ENCODE assay signal across 14 mouse cellular contexts in genomic region chr3:87500088-87501055, GRCm38 (mm10). TPM values are rescaled to one million over a fixed set of nuclear protein-coding genes. Genes with fewer than 3 reads are reported as not detected.
DNase-seq lines count a peak whose midpoint lies in the region; ATAC-seq and TF ChIP-seq lines count a peak whose summit lies in the region.
"Had no signal": no experiment of that assay in that cellular context is flagged by ENCODE, and none has a peak within 500 bp of the region (broad histone marks: within the 10 kb centered on the region; RNA-seq: fewer than 3 reads in every experiment).

No protein-coding gene starts in this region.

- no peaks in the 10 kb centered on the region for H3K9me3 ChIP-seq in hindbrain, embryonic 12.5 days (replicated peaks)
- no peaks in the 10 kb centered on the region for H3K9me3 ChIP-seq in hindbrain, embryonic 11.5 days (ENCODE audit: control insufficient read depth, low read length)
- H3K9me3 ChIP-seq in forebrain, embryonic 13.5 days (replicated peaks) = no peaks in the 10 kb centered on the region
- H3K9me3 ChIP-seq: hindbrain, embryonic 10.5 days had no signal

- 0 out of 2 replicates have a peak overlapping the region, but pooled peaks have one; percentile 18 for H3K9ac ChIP-seq in hindbrain, embryonic 12.5 days
- H3K9ac ChIP-seq in hindbrain, embryonic 11.5 days (ENCODE audit: low read depth, low read length) = no peak overlapping the region
- no peak overlapping the region for H3K9ac ChIP-seq in forebrain, embryonic 13.5 days

- no peak overlapping the region for H3K27ac ChIP-seq in hindbrain, embryonic 12.5 days
- H3K27ac ChIP-seq in hindbrain, embryonic 11.5 days (ENCODE audit: low read depth, low read length) = no peak overlapping the region
- no peak overlapping the region for H3K27ac ChIP-seq in kidney, adult 2 months (ENCODE audit: insufficient read depth, low read depth, low read length)
- no peak overlapping the region for H3K27ac ChIP-seq in forebrain, embryonic 13.5 days
- H3K27ac ChIP-seq: hindbrain, embryonic 10.5 days had no signal

- no peak for TF ChIP-seq CTCF in kidney, adult 2 months (conservative IDR thresholded peaks at IDR 0.05; ENCODE audit: insufficient read depth, insufficient read length, low read depth, low read length)

- TF ChIP-seq POLR2A in kidney, adult 2 months (IDR thresholded peaks at IDR 0.05; ENCODE audit: low read depth, low read length) = no peak

- WGBS in hindbrain, embryonic 12.5 days = 81% methylated on average over 24 of the region's 24 CpGs
- 82% methylated on average over 24 of the region's 24 CpGs for WGBS in hindbrain, embryonic 11.5 days
- WGBS in kidney, adult 2 months = 71% methylated on average over 24 of the region's 24 CpGs
- 84% methylated on average over 24 of the region's 24 CpGs for WGBS in forebrain, embryonic 13.5 days

- H3K4me3 ChIP-seq in hindbrain, embryonic 12.5 days = no peak overlapping the region
- H3K4me3 ChIP-seq in hindbrain, embryonic 11.5 days (ENCODE audit: low read depth, low read length) = no peak overlapping the region
- H3K4me3 ChIP-seq in kidney, adult 2 months (ENCODE audit: insufficient read depth, low read depth, low read length) = no peak overlapping the region
- no peak overlapping the region for H3K4me3 ChIP-seq in forebrain, embryonic 13.5 days
- H3K4me3 ChIP-seq: hindbrain, embryonic 10.5 days had no signal

- ATAC-seq in hindbrain, embryonic 12.5 days (ENCODE audit: low FRiP score) = no peak
- ATAC-seq in hindbrain, embryonic 11.5 days (ENCODE audit: low FRiP score) = no peak
- no peak for ATAC-seq in forebrain, embryonic 13.5 days

- H3K27me3 ChIP-seq in hindbrain, embryonic 12.5 days = no peaks in the 10 kb centered on the region
- no peaks in the 10 kb centered on the region for H3K27me3 ChIP-seq in hindbrain, embryonic 11.5 days (ENCODE audit: control insufficient read depth, insufficient read depth, low read length)
- H3K27me3 ChIP-seq in kidney, adult 2 months (replicated peaks; ENCODE audit: control insufficient read depth, insufficient read depth, low read length) = no peaks in the 10 kb centered on the region
- no peaks in the 10 kb centered on the region for H3K27me3 ChIP-seq in forebrain, embryonic 13.5 days

- no peak for DNase-seq in hindbrain, embryonic 11.5 days (ENCODE audit: low spot score)
- peak; percentile 79 to 80 for DNase-seq in B cell, adult 2 months
- DNase-seq in ZHBTc4 (ENCODE audit: low read depth, low spot score) = peak; percentile 41
- peak; percentile 47 to 76 for DNase-seq in spleen, postnatal 4 days (ENCODE audit: low spot score in 2 of 2)
- no peak for DNase-seq in kidney, adult 2 months
- no peak for DNase-seq in layer of hippocampus, postnatal 14 days (ENCODE audit: low spot score in 2 of 2)
- DNase-seq: adrenal gland, postnatal 36 days; cerebellum, adult 9-11 months; gastrocnemius, postnatal 36 days; kidney, postnatal 4 days; left cerebral cortex, postnatal 4 days had no signal

- no peaks in the 10 kb centered on the region for H3K36me3 ChIP-seq in hindbrain, embryonic 12.5 days
- no peaks in the 10 kb centered on the region for H3K36me3 ChIP-seq in hindbrain, embryonic 11.5 days (ENCODE audit: control insufficient read depth, insufficient read depth, low read length)
- no peaks in the 10 kb centered on the region for H3K36me3 ChIP-seq in kidney, adult 2 months (ENCODE audit: control insufficient read depth, insufficient read depth, low read length)
- no peaks in the 10 kb centered on the region for H3K36me3 ChIP-seq in forebrain, embryonic 13.5 days (ENCODE audit: poor library complexity, severe bottlenecking)
- H3K36me3 ChIP-seq: hindbrain, embryonic 10.5 days had no signal

- no peak overlapping the region for H3K4me2 ChIP-seq in hindbrain, embryonic 12.5 days (replicated peaks)
- H3K4me2 ChIP-seq in hindbrain, embryonic 11.5 days (replicated peaks; ENCODE audit: low read depth, low read length) = no peak overlapping the region
- no peak overlapping the region for H3K4me2 ChIP-seq in forebrain, embryonic 13.5 days

- H3K4me1 ChIP-seq in hindbrain, embryonic 12.5 days = no peaks in the 10 kb centered on the region
- H3K4me1 ChIP-seq in hindbrain, embryonic 11.5 days (replicated peaks; ENCODE audit: control insufficient read depth, insufficient read depth, low read length) = no peaks in the 10 kb centered on the region; the same call in 1 of the 2 replicates
- H3K4me1 ChIP-seq in kidney, adult 2 months (ENCODE audit: control insufficient read depth, insufficient read depth, low read length) = no peaks in the 10 kb centered on the region
- H3K4me1 ChIP-seq in forebrain, embryonic 13.5 days = peaks cover 6% of the 10 kb centered on the region; the same call in 1 of the 2 replicates

RNA-seq across cellular contexts. Expression of gene Etv3, which starts 24.8 kb away (rescaled TPM):
- polyA plus RNA-seq in hindbrain, embryonic 12.5 days (2016; fragmentation: Nextera tagmentation; extraction: Ambion mirVana) = 14.1 and 15.4 TPM in 2 replicates
- 7.9 and 8.4 TPM in 2 replicates for polyA plus RNA-seq in hindbrain, embryonic 11.5 days (2014; fragmentation: Nextera tagmentation; extraction: Ambion mirVana)
- 8.4 and 9.1 TPM in 2 replicates for polyA plus RNA-seq in kidney, adult 2 months (2012; rRNA removed)
- polyA plus RNA-seq in forebrain, embryonic 13.5 days (2015; fragmentation: Nextera tagmentation; extraction: Ambion mirVana) = 10.6 and 11.8 TPM in 2 replicates
- 10 to 100 TPM; 18.0 to 18.2 TPM for total RNA-seq in layer of hippocampus, postnatal 14 days (2021)

Comparison
In these comparisons a context has a peak if more than half of its experiments do, and no peak if none do; other contexts are left out.
1. DNase-seq: peak in B cell, adult 2 months (2 of 2), ZHBTc4 (single experiment) and spleen, postnatal 4 days (2 of 2); none in hindbrain, embryonic 11.5 days (single experiment), kidney, adult 2 months (single experiment) and layer of hippocampus, postnatal 14 days (0 of 2).